Mouse (Mus musculus): ENCODE results near the gene Adprh.

Gene Adprh

DNA sequence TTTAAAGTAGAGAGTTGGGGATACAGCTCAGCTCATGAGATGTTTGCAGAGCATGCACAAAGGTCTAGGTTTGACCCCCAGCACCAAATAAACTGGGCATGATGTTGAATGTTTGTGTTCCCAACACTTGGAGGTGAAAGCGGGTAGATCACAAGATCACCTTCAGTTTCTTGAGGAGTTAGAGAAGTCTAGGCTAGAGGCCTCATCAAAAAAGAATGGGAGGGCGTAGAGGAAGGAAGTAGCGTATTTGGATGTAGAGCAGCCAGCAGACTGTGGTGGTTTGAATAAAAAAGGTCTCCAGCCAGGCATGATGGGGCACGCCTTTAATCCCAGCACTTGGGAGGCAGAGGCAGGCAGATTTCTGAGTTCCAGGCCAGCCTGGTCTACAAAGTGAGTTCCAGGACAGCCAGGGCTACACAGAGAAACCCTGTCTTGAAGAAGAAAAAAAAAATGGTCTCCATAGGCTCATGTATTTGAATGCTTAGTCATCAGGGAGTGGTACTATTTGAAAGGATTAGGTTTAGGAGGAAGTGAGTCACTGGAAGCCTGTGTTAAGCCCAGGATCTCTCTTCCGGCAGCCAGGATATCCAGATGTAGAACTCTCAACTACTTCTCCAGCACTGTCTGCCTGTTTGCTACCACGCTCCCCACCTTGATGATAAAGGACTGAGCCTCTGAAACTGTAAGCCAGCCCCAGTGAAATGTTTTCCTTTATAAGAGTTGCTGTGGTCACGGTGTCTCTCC, 8.6 kb downstream of the Adprh start:
- DNase-seq (ENCODE audit: low read depth, low spot score): no peak

GRCm38 (mm10) chr16:38442216-38442615, 10.3 kb downstream of the Adprh start:
- DNase-seq (ENCODE audit: low read depth, low spot score): no peak

DNA sequence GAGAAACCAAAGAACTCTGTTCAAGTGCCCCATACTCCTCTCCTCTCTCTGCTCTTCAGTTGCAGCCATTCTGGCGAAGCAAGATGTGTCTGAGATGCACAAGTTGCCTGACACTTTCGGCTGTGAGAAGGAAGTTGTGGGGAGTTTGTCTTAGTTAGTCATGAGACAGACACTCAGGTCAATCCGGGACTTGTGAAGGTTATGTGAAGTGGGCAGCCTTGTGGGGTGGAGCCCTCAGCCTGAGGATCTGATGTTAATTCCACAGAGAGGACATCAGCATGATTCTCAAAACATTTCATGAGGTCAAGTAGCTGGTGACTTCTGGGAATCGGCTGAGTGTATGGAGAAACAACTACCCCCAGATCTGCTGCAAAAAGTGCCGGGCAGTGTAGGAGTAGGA, 10.9 kb downstream of the Adprh start:
- no peak for DNase-seq (ENCODE audit: low read depth, low spot score)

- no peak for DNase-seq (ENCODE audit: low read depth, low spot score)
Observed at GRCm38 (mm10) chr16:38440403-38440802, 12.1 kb downstream of the Adprh start.

- DNase-seq (ENCODE audit: low read depth, low spot score): peak; percentile 64
Observed at GRCm38 (mm10) chr16:38439190-38439589, 13.3 kb downstream of the Adprh start.

DNA sequence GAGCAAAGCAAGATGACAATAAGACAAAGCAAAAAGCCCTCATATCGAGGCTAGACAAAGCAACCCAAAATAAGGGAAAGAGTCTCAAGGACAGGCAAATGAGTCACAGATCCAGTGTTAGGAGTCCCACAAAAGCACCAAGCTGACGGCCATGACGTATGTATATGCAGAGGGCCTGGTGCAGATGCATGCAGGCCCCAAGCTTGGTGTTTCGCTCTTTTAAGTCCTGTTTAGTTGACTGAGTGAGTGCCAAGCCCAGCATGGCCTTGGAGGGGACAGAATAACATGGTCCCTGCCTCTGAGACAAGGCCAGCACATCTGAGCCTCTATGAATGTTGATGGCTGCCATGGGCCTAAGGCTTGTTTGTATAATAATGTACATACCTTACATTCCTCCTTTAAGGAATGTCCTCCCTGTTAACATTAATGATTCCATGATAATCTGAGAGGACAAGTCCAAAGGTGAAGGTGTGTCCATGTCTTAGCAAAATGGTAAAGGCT, 18.2 kb downstream of the Adprh start:
- no peak for DNase-seq (ENCODE audit: low read depth, low spot score)

DNA sequence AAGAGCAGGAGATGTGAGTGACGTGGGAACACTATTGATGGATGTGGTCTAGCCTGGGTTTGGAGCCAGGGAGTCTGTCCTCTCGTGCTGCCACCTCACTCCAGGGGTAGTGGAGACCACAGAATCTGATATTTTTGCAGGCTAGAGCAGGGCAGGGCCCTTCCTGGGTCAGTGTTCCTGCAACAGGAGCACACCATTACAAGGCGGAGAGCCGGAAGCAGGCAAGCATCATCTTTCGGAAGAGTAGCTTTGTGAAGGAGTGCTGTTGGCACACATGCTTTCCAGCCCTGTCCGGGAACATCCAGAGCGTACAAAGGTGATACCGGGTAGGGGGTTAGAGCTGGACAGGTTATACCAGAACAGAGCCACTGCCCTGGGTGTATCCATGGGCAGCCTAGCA, 19.0 kb downstream of the Adprh start:
- DNase-seq (ENCODE audit: low read depth, low spot score): no peak

DNA sequence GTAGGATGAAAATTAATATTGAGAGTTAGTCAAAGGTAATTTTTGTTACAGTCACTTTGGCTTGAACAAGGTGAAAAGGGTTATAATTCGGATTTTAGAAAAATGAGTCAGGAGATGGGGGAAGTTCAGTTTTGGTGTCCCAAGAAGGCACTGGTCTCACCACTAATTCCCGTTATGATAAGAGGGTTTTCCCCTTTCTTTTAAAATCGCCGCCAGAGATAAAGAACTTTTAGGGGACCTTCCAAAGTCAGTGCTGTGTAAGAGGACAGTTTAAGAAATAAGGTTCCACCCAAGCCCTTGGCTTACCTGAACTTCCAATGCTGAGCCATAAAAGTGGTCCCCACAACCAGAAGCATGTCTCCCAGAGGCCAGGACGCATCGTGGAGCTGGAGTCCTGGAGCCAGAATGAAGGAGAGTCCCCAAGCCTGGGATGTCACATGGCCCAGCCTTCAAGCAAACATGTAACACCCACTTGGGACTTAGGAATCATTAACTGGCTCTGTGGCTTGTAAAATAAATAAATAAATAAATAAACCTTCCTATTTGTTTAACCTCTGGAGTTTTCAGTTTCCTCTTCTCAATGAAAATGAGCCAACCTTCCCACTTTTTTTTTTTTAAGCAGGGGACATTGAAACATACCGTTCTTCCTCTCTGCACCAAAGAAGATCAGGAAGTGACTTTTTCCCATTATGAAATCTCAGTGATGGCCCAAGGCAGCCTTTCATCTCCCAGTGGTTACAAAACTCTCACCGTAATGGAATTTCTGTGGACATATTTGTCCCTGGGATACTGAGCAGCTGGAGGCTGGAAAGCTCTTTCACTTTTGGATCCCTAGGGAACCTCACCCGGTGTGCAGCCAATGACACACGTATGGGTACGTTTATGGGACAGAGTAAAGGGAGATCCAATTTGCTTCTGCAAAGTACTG, 19.7 kb downstream of the Adprh start, which contains the start of gene Pla1a:
TSS of gene Pla1a (minus strand) at position 648 of the 928 bp plus-strand sequence.
- DNase-seq (ENCODE audit: low read depth, low spot score): no peak

DNA sequence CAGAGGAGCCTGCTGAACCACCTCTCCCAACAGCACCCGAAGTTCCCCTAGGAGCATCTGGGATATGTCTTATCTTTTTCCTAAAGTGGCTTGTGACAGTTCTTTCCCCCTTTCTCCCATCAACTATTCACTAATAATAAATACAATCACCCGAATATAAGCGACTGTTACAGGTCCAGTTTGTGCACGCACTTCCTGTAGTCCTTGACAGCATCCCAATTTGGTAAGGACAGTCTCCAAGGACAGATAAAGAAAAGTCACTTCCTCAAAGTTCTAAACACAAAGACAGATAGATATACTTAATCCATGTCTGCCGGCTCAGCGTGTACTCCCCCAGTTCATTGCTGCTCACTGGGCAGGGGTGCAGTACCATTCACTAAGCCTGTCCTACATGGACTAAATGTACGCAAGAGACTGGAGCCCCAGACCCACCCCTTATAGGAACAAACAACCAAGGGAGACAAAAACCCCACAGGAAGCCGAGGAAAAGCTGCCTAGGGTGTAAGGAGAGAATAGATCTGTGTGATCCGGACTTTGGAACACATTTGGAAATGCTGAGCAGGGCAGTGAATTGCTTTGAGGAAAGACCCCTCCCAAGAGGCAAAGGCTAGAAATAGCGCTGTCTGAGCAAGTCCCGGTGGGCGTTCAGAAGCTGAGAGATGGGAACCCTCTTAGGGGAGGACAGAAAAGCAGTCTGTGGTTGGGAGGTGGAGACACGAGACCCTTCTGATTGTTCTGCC, 20.9 kb downstream of the Adprh start:
- DNase-seq (ENCODE audit: low read depth, low spot score): no peak

DNA sequence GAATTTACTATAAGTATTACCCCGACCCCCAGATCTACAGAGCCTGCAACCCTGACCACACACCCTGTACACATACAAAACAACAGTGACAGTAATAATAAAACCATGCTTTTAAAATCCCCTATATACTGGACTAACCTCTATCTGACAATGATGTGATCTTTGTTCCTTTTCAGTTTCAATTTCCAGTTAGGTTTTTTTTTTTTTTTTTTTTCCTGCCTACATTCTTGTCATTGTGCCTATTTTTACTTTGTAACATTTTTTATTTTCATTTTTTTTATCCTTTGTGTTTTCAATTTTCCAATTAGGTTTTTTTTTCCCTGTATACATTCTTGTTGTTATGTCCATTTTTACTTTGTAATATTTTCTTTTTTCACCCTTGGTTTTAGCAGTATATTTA, 26.7 kb downstream of the Adprh start:
- no peak for DNase-seq (ENCODE audit: low read depth, low spot score)

- DNase-seq (ENCODE audit: low read depth, low spot score): no peak
Observed at GRCm38 (mm10) chr16:38425374-38425773, 27.1 kb downstream of the Adprh start.

GRCm38 (mm10) chr16:38414953-38415352, 37.5 kb downstream of the Adprh start:
- DNase-seq (ENCODE audit: low read depth, low spot score): no peak

- no peak for DNase-seq (ENCODE audit: low read depth, low spot score)
Observed at GRCm38 (mm10) chr16:38408416-38408815, 44.1 kb downstream of the Adprh start.

DNA sequence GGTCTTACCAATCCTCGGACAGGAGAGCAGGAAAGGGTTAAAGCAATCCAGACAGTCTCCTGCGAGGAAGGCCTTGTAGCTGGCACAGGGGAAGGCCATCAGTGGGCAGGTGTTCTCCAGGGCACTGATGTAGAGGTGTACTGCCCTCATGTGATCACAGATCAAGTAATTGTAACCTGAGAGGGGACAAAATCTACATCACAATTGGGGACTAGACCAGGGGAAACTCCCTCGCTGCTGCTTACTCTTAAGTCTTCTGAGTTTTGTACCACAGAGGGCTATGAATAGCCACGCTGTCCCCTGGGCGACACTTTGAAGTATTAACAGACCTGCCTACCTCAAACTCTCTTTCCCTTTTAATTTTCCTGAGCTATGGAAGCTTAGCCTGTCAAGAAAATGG, 44.9 kb downstream of the Adprh start:
- DNase-seq (ENCODE audit: low read depth, low spot score): no peak

GRCm38 (mm10) chr16:38406708-38407107, 45.8 kb downstream of the Adprh start:
- no peak for DNase-seq (ENCODE audit: low read depth, low spot score)

DNA sequence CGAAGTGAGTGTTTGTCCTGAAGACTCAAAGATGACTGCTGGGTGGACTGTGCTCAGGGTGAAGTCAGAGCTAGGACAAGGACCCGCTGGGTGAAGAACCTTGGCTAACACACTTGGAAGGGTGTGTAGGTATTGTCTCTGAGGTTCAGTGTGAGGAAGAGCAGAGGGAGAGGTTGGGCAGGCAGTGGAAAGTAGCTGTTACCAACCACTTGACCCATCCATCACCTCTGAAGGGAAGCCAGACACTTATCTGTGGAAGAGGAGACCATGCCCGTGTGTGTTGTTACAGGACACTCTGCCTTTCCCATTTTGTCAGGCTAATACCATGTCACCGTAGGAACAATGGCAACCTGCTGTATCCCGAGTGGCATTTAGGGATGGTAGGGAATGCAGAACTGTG, 46.2 kb downstream of the Adprh start:
- DNase-seq (ENCODE audit: low read depth, low spot score): no peak

DNA sequence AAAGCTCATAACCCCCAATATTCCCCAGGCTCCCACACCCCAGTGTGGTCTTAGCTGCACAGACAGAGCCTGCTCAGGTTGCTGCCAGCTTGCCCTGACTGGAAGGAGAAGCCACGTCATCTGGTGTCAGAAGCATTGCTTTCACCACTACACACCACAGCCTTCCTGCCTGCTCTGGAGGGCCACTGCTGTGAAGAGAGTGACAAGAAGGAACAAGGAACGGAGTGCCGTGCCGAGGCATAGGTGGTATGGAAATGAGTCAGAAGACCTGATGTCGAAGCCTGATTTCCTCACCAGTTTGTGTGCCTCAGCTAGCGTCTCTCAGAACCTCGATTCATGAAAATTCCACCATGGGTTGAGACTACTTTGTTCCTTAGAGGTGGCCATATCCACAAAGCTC, 48.9 kb downstream of the Adprh start:
- DNase-seq (ENCODE audit: low read depth, low spot score): no peak

- DNase-seq (ENCODE audit: low read depth, low spot score): no peak
Observed at GRCm38 (mm10) chr16:38401468-38401867, 51.0 kb downstream of the Adprh start.

- no peak for DNase-seq (ENCODE audit: low read depth, low spot score)
Observed at GRCm38 (mm10) chr16:38400311-38400960, 52.1 kb downstream of the Adprh start.

DNA sequence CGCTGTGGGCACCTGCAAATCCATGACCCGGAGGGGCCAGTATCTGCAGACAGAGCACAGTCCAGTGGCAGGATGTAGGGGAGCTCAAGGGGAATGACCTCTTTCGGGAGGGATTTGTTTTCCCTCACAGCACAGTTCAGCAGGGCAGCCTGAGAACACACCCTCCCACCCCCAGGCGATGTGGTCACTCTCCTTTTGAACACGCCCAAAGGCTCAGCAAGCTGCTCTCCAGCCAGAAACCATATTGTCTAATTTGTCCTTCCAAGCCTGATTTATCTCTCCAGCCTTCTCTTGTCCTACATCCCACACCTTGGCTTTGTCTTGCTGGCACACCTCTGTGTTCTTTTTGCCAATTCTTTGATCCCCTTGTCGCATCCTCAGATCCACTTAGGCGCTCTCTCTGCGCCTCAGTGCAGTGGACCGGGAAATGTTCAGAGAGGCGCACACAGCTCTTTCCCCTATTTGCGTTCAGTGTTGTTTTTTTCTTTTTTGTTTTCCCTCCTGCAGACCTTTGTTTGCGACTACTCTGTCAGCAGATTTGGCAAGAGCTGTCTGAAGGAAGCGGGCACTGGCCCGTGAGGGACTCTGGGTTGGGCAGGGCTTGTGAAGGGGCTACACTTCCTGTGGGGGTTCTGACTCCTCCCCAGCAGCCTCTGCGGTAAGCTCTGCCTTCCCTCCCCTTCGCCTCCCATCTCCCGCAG, 52.8 kb downstream of the Adprh start:
- peak; percentile 56 for DNase-seq (ENCODE audit: low read depth, low spot score)

DNA sequence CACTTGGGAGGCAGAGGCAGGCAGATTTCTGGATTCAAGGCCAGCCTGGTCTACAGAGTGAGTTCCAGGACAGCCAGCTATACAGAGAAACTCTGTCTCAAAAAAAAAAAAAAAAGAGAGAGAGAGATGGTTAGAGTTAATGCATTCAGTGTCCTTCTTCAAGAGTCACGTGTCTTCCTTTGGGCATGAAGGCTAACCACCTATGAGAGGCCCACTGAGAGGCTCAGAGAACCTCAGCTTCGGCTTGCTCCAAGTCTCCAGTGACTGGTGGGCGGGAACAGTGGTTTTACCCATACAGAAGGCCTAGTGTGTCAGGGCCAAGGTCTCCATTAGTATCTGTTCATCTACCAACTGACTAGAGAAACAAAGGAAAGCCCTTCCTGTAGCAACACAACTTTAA, 53.4 kb downstream of the Adprh start:
- no peak for DNase-seq (ENCODE audit: low read depth, low spot score)

Measured in brain, adult 2 months (tissue).